Mouse (Mus musculus): ENCODE results near the gene Adgrg7.

Adgrg7 gene

GRCm38 (mm10) chr16:56795481-56796139, at the start of gene Adgrg7:
Gene Adgrg7 (minus strand): TSS chr16:56795855.
- no peak for DNase-seq (ENCODE audit: low spot score)

- no peak for DNase-seq (ENCODE audit: low spot score)
Observed at GRCm38 (mm10) chr16:56842988-56843387, 47.3 kb upstream of the Adgrg7 start.

- no peak for DNase-seq (ENCODE audit: low spot score)
Observed at GRCm38 (mm10) chr16:56833312-56833711, 37.7 kb upstream of the Adgrg7 start.

GRCm38 (mm10) chr16:56831986-56832385, 36.3 kb upstream of the Adgrg7 start:
- no peak for DNase-seq (ENCODE audit: low spot score)

GRCm38 (mm10) chr16:56801370-56802109, 5.9 kb upstream of the Adgrg7 start:
- no peak for DNase-seq (ENCODE audit: low spot score)

GRCm38 (mm10) chr16:56800946-56801345, 5.3 kb upstream of the Adgrg7 start:
- DNase-seq (ENCODE audit: low spot score): no peak

GRCm38 (mm10) chr16:56800469-56800868, 4.8 kb upstream of the Adgrg7 start:
- DNase-seq (ENCODE audit: low spot score): no peak

- DNase-seq (ENCODE audit: low spot score): no peak
Observed at GRCm38 (mm10) chr16:56799541-56800029, 3.9 kb upstream of the Adgrg7 start.

- no peak for DNase-seq (ENCODE audit: low spot score)
Observed at GRCm38 (mm10) chr16:56798873-56799272, 3.2 kb upstream of the Adgrg7 start.

GRCm38 (mm10) chr16:56794383-56795144, 1.1 kb downstream of the Adgrg7 start:
- no peak for DNase-seq (ENCODE audit: low spot score)

GRCm38 (mm10) chr16:56793778-56794177, 1.9 kb downstream of the Adgrg7 start:
- no peak for DNase-seq (ENCODE audit: low spot score)

GRCm38 (mm10) chr16:56785943-56786342, 9.7 kb downstream of the Adgrg7 start:
- no peak for DNase-seq (ENCODE audit: low spot score)

GRCm38 (mm10) chr16:56771163-56772105, 24.2 kb downstream of the Adgrg7 start:
- DNase-seq (ENCODE audit: low spot score): no peak

- DNase-seq (ENCODE audit: low spot score): no peak
Observed at GRCm38 (mm10) chr16:56729060-56729459, 66.6 kb downstream of the Adgrg7 start.

GRCm38 (mm10) chr16:56724927-56725326, 70.7 kb downstream of the Adgrg7 start:
- no peak for DNase-seq (ENCODE audit: low spot score)

GRCm38 (mm10) chr16:56722357-56722756, 73.3 kb downstream of the Adgrg7 start:
- DNase-seq (ENCODE audit: low spot score): no peak

GRCm38 (mm10) chr16:56719031-56719430, 76.6 kb downstream of the Adgrg7 start:
- no peak for DNase-seq (ENCODE audit: low spot score)

GRCm38 (mm10) chr16:56717224-56718200, 78.1 kb downstream of the Adgrg7 start, which contains the start of gene Tfg:
Gene Tfg (minus strand): TSS chr16:56717450.
- peak; percentile 99 for DNase-seq (ENCODE audit: low spot score)

GRCm38 (mm10) chr16:56716557-56717179, 79.0 kb downstream of the Adgrg7 start:
- no peak for DNase-seq (ENCODE audit: low spot score)

GRCm38 (mm10) chr16:56715608-56716007, 80.0 kb downstream of the Adgrg7 start:
- DNase-seq (ENCODE audit: low spot score): no peak
